23 mouse cellular contexts compared by ENCODE assay signal in the genomic region with DNA sequence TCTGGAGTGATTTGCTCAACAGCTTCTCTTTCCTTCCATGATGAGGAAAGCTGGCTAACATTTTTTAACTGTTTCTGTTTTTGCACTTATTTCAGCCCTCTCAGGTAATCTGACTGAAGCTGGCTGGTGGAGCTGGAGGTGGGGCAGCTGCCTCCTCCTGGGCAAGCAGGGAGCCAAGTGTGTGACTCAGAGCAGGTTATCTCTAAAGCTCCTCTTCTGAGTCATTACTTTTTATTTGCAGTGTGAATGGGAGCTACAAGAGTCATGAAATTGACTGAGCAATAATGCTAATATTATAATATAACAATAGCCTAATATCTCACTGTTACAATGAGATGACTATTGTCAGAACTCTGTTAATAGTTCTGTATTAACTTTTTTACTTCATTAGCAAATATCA. TPM values are rescaled to one million over a fixed set of nuclear protein-coding genes. Genes with fewer than 3 reads are reported as not detected.
"Had no signal": no experiment of that assay in that cellular context is flagged by ENCODE, and none has a peak within 500 bp of the region (broad histone marks: within the 10 kb centered on the region; RNA-seq: fewer than 3 reads in every experiment).

No protein-coding gene starts in this region.

- H3K9ac ChIP-seq: limb, embryonic 13.5 days; liver, embryonic 14.5 days; neural tube, embryonic 12.5 days had no signal

- H3K4me2 ChIP-seq: limb, embryonic 13.5 days; neural tube, embryonic 12.5 days had no signal

- DNase-seq: kidney, adult 9 months; kidney, postnatal 36 days; layer of hippocampus, adult 9-11 months; layer of hippocampus, postnatal 36 days; lung, adult 18-20 months; lung, postnatal 10 days; lung, postnatal 4 days; midbrain, embryonic 14.5 days; right cerebral cortex, postnatal 25 days; thymus, adult 2 months; thymus, postnatal 25 days had no signal

- H3K9me3 ChIP-seq: limb, embryonic 13.5 days; midbrain, embryonic 10.5 days had no signal

- H3K27ac ChIP-seq: kidney, postnatal 0 days; limb, embryonic 13.5 days; liver, embryonic 14.5 days; midbrain, embryonic 10.5 days; neural tube, embryonic 12.5 days had no signal

- H3K36me3 ChIP-seq: limb, embryonic 13.5 days; midbrain, embryonic 10.5 days; neural tube, embryonic 12.5 days had no signal

- H3K27me3 ChIP-seq: limb, embryonic 13.5 days; neural tube, embryonic 12.5 days had no signal

- H3K4me3 ChIP-seq: limb, embryonic 13.5 days; midbrain, embryonic 10.5 days; neural tube, embryonic 12.5 days had no signal

- H3K4me1 ChIP-seq: midbrain, embryonic 10.5 days; neural tube, embryonic 12.5 days had no signal

RNA-seq across cellular contexts. Expression of a gene that starts 36.9 kb away (rescaled TPM):
- total RNA-seq: layer of hippocampus, adult 18-20 months; layer of hippocampus, postnatal 36 days; left cerebral cortex, adult 8-10 months; left cerebral cortex, postnatal 36 days; liver, adult 2 months; megakaryocyte, adult 5-6 weeks had no signal
- polyA plus RNA-seq: kidney, postnatal 0 days; limb, embryonic 13.5 days; liver, adult 2 months; liver, embryonic 14.5 days; midbrain, embryonic 10.5 days; midbrain, embryonic 14.5 days; neural tube, embryonic 12.5 days; small intestine, adult 2 months; thymus, adult 2 months; urinary bladder, adult 2 months had no signal
